Mouse (Mus musculus): ENCODE measurements around the gene Topaz1. TPM values are rescaled to one million over a fixed set of nuclear protein-coding genes. Genes with fewer than 3 reads are reported as not detected.

Gene Topaz1
- not detected in 2 replicates for polyA plus RNA-seq (2015; fragmentation: Nextera tagmentation; extraction: Ambion mirVana)

DNA sequence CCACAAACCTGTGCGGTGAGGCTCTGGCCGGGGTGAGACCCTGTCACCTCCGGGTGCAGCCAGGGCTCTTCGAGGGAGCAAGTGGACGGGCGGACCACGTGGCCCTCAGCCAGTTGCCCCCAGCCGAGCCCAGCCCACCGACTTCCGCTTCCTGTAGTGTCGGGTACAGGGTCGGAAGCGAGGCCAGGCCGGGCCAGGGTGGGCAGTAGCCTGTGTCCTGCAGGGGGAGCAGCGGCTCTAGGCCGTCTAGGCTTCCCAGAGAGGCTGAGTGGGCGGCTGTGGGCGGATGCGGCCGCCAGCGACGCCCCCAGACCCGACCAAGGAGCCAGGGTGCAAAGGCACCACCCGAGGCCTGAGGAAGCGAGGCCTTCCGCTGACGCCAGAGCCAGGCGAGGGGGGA, at the start of gene Topaz1:
Gene Topaz1 (plus strand): TSS at position 287 of the 400 bp plus-strand sequence.
- Histone ChIP-seq H3K4me1 (no peaks in the 10 kb centered on the region), H3K9ac (no peak within 1 kb of the TSS), H3K4me3 (no peak within 1 kb of the TSS), H3K27me3 (replicated peaks) (no peaks in the 10 kb centered on the region), H3K4me2 (no peak within 1 kb of the TSS), H3K9me3 (no peaks in the 10 kb centered on the region), H3K27ac (no peak within 1 kb of the TSS), H3K36me3 (replicated peaks) (no peaks in the 10 kb centered on the region)
- ATAC-seq (replicated peaks) = no peak
- 75% methylated on average over 28 of the region's 28 CpGs for WGBS

DNA sequence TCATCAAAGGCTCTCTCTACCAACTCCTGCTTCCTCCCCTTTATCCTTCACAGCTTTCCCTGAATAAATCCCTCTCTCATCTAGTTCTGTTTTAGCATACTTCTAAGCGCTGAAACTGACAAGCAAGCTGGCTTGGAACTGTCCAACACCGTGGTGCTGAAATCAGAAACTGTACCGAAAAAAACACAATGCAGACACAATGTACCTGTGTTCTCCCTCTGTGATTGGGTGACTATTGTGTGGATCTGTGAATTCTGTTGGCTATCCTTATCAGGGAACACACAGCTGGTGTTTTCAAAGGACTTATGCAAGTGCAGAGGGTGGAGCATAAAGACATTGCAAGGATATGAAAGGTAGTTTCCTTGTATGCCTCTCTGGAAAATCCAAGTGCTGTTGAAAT, 45.3 kb upstream of the Topaz1 start:
- Histone ChIP-seq H3K27me3 (replicated peaks) (no peaks in the 10 kb centered on the region), H3K4me2 (no peak overlapping the region), H3K9me3 (no peaks in the 10 kb centered on the region), H3K4me3 (no peak overlapping the region), H3K9ac (no peak overlapping the region), H3K36me3 (replicated peaks) (no peaks in the 10 kb centered on the region), H3K27ac (no peak overlapping the region), H3K4me1 (no peaks in the 10 kb centered on the region)
- no peak for ATAC-seq (replicated peaks)
- WGBS = 8% methylated on average over 3 of the region's 3 CpGs

DNA sequence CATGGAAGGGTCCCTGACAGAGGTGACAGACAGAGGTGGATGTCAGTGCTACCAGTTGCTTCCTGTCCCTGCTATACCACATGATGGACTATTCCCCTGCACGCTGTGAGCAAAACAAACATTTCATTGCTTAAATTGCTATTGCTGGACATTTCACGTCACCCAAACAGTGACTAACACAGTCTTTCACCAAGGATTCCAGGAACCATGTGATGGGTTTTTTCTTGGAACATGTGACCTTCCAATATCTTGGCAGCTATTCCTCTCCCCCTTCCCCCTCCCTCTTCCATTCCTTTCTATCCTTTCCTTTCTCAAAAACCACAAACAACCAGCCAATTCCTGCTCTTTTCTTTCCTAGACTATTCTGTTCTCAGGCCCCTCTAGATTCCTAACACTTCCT, 33.3 kb upstream of the Topaz1 start:
- Histone ChIP-seq H3K27ac (no peak overlapping the region), H3K36me3 (replicated peaks) (no peaks in the 10 kb centered on the region), H3K4me3 (no peak overlapping the region), H3K27me3 (replicated peaks) (no peaks in the 10 kb centered on the region), H3K9ac (no peak overlapping the region), H3K4me1 (0 out of 2 replicates have a peak, but pooled peaks cover 6% of the 10 kb centered on the region), H3K9me3 (no peaks in the 10 kb centered on the region), H3K4me2 (no peak overlapping the region)
- WGBS = 55% methylated on average over 2 of the region's 2 CpGs
- ATAC-seq (replicated peaks) = no peak

DNA sequence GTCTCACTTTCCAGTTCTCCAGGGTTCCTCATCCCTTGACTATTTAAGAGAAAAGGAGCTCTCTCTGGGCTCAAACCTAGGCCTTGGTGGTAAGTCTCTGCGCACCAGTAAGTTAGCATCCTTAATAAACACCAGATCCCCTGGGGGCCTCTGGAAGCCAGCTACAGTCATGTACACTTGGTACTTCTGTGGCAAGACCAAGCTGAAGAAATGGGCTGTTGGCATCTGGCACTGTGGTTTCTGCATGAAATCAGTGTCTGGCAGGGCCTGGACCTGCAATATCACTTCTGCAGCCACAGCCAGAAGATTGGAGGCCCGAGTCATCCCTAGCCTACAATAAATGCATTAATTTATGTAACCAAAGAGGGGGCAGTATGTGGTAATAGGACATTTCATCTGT, 32.1 kb upstream of the Topaz1 start:
- ATAC-seq (replicated peaks) = no peak
- H3K27ac ChIP-seq = no peak overlapping the region

DNA sequence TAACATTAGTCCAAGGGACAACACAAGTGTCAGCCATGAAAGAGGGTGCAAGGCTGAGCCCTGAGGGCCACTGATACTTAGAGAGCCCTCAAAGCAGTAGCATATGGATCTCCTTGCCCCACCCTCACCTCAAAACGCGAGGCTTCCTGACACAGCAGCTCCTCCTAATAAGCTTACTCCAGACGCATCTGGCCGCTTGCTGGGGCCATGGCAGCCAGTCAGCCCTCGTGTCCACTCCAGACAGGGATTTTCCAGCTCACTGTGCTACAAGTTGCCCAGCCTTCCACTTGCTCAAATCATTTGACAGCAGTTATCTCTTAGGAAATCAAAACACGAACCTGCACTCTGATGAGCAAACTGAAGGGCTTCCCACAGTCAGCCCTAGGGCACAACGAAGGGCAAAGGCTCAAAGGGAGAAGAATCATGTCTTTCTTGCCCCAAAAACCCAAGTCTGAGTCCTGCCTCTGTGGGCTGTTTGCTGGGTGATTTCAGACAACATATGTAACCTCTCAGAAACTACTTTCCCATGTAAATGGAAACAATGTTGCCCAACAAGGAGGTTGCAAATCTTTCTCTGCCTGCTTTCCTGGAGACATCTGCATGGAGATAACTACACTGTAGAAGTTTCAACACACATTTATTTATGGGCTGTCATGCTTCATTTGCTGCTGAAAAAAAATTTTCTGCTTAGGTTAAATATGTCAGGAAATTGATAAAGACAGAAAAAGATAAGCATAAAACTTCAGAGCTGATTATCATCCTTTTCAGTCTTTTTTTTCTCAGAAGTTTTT, 30.8 kb upstream of the Topaz1 start:
- no peak overlapping the region for H3K9ac ChIP-seq
- H3K4me2 ChIP-seq = no peak overlapping the region
- 28% methylated on average over 7 of the region's 7 CpGs for WGBS
- no peaks in the 10 kb centered on the region for H3K36me3 ChIP-seq (replicated peaks)
- H3K27ac ChIP-seq = no peak overlapping the region
- ATAC-seq (replicated peaks) = no peak
- 0 out of 2 replicates have a peak, but pooled peaks cover 6% of the 10 kb centered on the region for H3K4me1 ChIP-seq
- H3K27me3 ChIP-seq (replicated peaks) = no peaks in the 10 kb centered on the region
- no peaks in the 10 kb centered on the region for H3K9me3 ChIP-seq
- H3K4me3 ChIP-seq = no peak overlapping the region

More for the DNA sequence above, 32.1 kb upstream of the Topaz1 start:
- Histone ChIP-seq H3K9ac (no peak overlapping the region), H3K9me3 (no peaks in the 10 kb centered on the region), H3K4me3 (no peak overlapping the region), H3K4me1 (0 out of 2 replicates have a peak, but pooled peaks cover 6% of the 10 kb centered on the region), H3K4me2 (no peak overlapping the region), H3K36me3 (replicated peaks) (no peaks in the 10 kb centered on the region), H3K27me3 (replicated peaks) (no peaks in the 10 kb centered on the region)
- 88% methylated on average over 2 of the region's 2 CpGs for WGBS

DNA sequence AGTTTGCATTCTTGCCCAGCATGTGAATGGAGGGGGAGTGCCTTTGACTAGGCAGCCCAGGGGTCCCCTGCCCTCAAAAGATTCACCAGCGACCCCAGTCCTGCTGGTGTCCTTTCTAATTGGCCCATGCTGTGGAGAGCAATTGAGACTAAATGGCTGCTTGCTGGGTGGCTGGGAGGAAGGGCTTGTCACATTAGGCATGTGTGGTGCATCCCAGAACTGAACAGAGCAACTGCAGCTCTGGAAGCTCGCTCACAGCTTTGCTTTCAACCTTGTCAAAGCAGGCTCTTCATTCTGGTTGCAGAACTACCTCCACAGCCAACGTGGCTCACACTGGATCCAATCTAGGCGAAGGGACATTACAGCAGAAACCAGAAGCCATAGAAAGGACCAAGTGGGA, 24.9 kb upstream of the Topaz1 start:
- no peaks in the 10 kb centered on the region for H3K36me3 ChIP-seq (replicated peaks)
- 11% methylated on average over 4 of the region's 4 CpGs for WGBS
- H3K27me3 ChIP-seq (replicated peaks) = no peaks in the 10 kb centered on the region
- H3K27ac ChIP-seq = no peak overlapping the region
- no peak for ATAC-seq (replicated peaks)
- no peak overlapping the region for H3K4me3 ChIP-seq
- no peaks in the 10 kb centered on the region for H3K9me3 ChIP-seq
- no peak overlapping the region for H3K9ac ChIP-seq
- H3K4me1 ChIP-seq = no peaks in the 10 kb centered on the region
- H3K4me2 ChIP-seq = no peak overlapping the region

DNA sequence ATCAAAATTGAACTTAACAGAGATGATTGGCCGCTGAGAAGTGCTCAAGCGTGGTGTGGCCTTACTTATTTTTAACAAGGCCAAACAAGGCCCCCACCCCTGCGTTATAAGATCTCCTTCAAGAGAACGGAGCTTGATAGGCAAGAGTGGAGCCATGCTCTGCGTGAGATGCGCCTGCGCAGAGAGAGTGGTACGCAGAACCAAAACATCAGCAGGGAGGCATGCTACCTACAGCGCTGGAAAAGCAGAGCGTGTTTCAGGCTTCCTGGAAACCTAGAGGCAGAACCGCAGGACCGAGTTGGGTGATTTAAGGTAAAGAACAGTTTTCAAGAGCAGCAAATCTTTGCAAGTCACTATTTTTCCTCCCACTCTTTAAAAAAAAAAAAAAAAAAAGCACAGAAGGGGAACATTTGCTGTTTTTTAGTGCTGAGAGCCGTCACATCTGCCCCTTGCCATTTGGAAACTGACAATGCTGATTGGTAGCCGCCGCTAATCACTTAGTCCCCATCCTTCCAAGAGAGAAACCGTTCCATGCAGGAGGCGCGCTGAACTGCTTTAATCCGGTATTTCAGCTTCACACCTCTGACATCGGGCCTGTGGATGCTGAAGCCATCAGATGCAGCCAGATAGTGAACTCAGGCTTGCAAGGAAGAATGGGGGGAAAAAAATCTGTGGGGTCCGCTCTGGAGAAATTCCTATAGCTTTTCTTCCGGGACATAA, 21.9 kb upstream of the Topaz1 start:
- ATAC-seq (replicated peaks) = no peak
- no peak overlapping the region for H3K4me3 ChIP-seq
- WGBS = 28% methylated on average over 22 of the region's 22 CpGs

DNA sequence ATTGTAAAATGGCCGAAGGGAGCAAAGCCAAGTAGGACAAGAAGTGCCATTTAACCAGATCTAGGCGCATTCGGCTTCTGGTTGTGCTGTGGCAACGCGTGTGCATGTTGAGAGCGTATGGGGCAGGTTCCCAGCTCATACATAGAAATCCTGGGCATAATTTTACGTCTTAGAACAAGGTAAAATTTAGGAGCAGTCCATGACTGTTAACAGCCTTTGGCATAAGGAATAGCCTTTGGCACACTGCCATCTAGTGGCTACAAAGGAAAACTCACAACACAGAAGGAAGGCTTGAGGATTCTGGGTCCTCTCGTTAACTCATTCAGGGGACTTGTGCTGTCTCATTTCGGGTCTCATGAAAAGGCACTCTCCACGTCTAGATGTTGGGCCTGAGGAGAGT, 17.6 kb upstream of the Topaz1 start:
- Histone ChIP-seq H3K27ac (no peak overlapping the region), H3K9ac (no peak overlapping the region), H3K9me3 (no peaks in the 10 kb centered on the region), H3K36me3 (replicated peaks) (no peaks in the 10 kb centered on the region), H3K27me3 (replicated peaks) (peaks cover 21% of the 10 kb centered on the region), H3K4me2 (peak overlapping the region; percentile 22; the same call in 1 of the 2 replicates), H3K4me1 (peaks cover 3% of the 10 kb centered on the region; the same call in 1 of the 2 replicates), H3K4me3 (no peak overlapping the region)
- ATAC-seq (replicated peaks) = peak; percentile 79
- WGBS = 18% methylated on average over 10 of the region's 10 CpGs

More for the DNA sequence above, 21.9 kb upstream of the Topaz1 start:
- Histone ChIP-seq H3K27ac (no peak overlapping the region), H3K4me2 (peak overlapping the region; percentile 22), H3K4me1 (peaks cover 3% of the 10 kb centered on the region; the same call in 1 of the 2 replicates), H3K27me3 (replicated peaks) (peaks cover 4% of the 10 kb centered on the region), H3K36me3 (replicated peaks) (no peaks in the 10 kb centered on the region), H3K9ac (no peak overlapping the region), H3K9me3 (no peaks in the 10 kb centered on the region)

DNA sequence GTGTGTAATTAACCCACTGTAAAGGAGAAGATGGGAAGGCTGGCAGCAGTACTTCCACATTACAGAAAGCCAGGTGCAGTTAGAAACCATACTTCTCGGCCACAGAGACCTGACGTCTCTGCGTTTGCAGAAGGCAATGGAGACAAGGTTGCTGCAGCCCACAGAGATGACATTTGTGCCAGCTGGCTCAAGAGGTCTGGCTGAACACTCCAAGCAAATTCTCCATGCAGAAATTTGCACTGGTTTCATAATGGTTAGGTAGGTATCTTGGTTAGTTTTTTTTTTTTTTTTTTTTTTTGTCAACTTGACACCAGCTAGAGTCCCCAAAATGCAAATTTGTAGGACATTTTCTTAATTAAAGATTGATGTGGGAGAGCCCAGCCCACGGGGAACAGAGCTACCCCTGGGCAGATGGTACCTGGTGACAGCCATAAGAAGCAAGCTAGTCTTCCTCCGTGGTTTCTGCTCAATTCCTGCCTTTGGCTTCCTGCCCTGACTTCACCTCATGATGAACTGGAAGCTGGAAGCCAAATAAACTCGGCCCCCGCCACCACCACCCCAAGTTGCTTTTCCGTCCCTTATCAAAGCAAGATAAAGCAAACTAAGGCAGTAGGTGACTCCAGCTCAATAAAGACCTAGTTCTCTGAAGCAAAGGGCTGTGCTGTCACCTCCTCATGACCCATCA, 14.9 kb upstream of the Topaz1 start:
- Histone ChIP-seq H3K36me3 (replicated peaks) (no peaks in the 10 kb centered on the region), H3K9me3 (no peaks in the 10 kb centered on the region), H3K27me3 (replicated peaks) (peaks cover 21% of the 10 kb centered on the region), H3K4me1 (peaks cover 3% of the 10 kb centered on the region; the same call in 1 of the 2 replicates), H3K9ac (no peak overlapping the region), H3K4me3 (no peak overlapping the region), H3K27ac (no peak overlapping the region), H3K4me2 (no peak overlapping the region)
- 69% methylated on average over 8 of the region's 8 CpGs for whole genome bisulfite sequencing
- no peak for ATAC-seq (replicated peaks)

DNA sequence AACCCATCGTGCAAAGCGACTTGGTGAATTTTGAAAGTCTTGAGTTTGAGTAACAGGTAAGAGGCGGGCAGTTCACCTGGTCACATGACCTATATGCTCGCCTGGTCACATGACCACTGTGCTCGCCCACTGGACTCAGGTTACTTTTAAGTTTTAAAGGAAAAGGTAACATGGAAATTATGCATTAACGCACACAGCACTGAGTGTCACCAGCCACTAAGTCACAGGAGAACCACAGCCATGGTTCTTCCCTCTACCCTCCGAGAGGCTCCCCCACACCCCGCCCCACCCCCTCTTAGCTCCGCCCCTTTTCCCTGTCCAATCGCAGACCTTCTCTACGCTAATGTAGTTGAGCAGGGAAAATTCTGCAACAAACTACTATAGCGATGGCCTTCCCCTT, 13.9 kb upstream of the Topaz1 start:
- 39% methylated on average over 12 of the region's 12 CpGs for WGBS
- Histone ChIP-seq H3K27me3 (replicated peaks) (peaks cover 21% of the 10 kb centered on the region), H3K9ac (no peak overlapping the region), H3K9me3 (no peaks in the 10 kb centered on the region), H3K4me1 (peaks cover 3% of the 10 kb centered on the region; the same call in 1 of the 2 replicates), H3K36me3 (replicated peaks) (no peaks in the 10 kb centered on the region), H3K4me3 (peak overlapping the region; percentile 17; the same call in 1 of the 2 replicates), H3K27ac (no peak overlapping the region), H3K4me2 (peak overlapping the region; percentile 11; the same call in 1 of the 2 replicates)
- ATAC-seq (replicated peaks) = no peak

DNA sequence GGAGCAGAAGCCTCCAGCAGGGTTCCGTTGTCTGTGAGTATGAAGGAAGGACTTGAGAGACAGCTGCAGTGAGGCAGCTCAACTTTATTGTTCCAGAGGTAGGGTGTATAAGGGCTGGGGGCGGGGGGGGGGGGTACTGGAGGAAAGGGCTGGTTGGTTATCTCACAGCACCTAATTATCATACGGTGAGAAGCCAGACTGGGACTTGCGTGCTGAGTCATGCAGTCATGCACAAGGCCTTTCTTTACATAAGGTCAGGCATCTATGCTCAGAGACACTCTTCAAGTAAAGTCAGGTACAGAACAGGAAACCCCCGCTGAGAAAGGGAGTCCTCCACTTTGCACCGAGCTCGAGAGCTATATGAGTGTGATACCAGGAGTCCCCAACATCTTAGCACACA, 12.2 kb upstream of the Topaz1 start:
- no peak overlapping the region for H3K9ac ChIP-seq
- H3K27ac ChIP-seq = no peak overlapping the region
- 67% methylated on average over 7 of the region's 7 CpGs for WGBS
- no peaks in the 10 kb centered on the region for H3K4me1 ChIP-seq
- H3K4me2 ChIP-seq = no peak overlapping the region
- H3K9me3 ChIP-seq = no peaks in the 10 kb centered on the region
- ATAC-seq (replicated peaks) = no peak
- H3K36me3 ChIP-seq (replicated peaks) = no peaks in the 10 kb centered on the region
- H3K4me3 ChIP-seq = no peak overlapping the region
- H3K27me3 ChIP-seq (replicated peaks) = peaks cover 20% of the 10 kb centered on the region

DNA sequence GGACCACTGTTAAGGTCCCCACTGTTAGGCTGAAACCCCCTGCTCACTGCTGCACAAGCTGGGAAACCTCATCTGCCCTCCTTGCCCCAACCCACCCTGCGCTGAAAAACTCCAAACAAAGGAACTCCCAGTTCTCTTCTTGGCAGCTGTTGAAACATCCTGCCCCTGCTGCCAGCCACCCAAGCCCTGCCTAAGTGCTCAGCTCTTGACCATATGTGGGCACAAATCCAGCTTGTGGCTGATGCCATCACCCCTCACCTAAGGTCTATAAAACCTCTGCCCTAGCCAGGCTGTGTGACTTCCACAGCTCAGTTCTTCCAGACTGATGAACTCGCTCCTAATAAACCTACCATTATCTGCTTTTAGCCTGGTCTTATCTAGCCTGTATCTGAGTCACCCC, 11.1 kb upstream of the Topaz1 start:
- WGBS = 63% methylated on average over 2 of the region's 2 CpGs

More for the DNA sequence above, 11.1 kb upstream of the Topaz1 start:
- Histone ChIP-seq H3K4me3 (no peak overlapping the region), H3K36me3 (replicated peaks) (no peaks in the 10 kb centered on the region), H3K4me2 (no peak overlapping the region), H3K9me3 (no peaks in the 10 kb centered on the region), H3K27me3 (replicated peaks) (peaks cover 13% of the 10 kb centered on the region; the same call in 1 of the 2 replicates), H3K9ac (no peak overlapping the region), H3K4me1 (no peaks in the 10 kb centered on the region), H3K27ac (no peak overlapping the region)
- no peak for ATAC-seq (replicated peaks)

Measured in midbrain, embryonic 15.5 days (tissue).